Mouse (Mus musculus): ENCODE results near the gene Ift46.
"Not testable (repeated sequence)": the region's sequence is repeated elsewhere in the genome, so short reads cannot be mapped to it uniquely, and the experiment has no call there.

Ift46 gene

GRCm38 (mm10) chr9:44735886-44736285, 31.8 kb upstream of the Ift46 start:
- DNase-seq (ENCODE audit: extremely low spot score, low spot score): no peak

GRCm38 (mm10) chr9:44736301-44736700, 31.4 kb upstream of the Ift46 start:
- DNase-seq (ENCODE audit: extremely low spot score, low spot score): no peak

- no peak for DNase-seq (ENCODE audit: extremely low spot score, low spot score)
Measured at GRCm38 (mm10) chr9:44737240-44737949, 30.3 kb upstream of the Ift46 start.

- DNase-seq (ENCODE audit: extremely low spot score, low spot score): no peak
Measured at GRCm38 (mm10) chr9:44740663-44741192, 27.0 kb upstream of the Ift46 start.

- DNase-seq (ENCODE audit: extremely low spot score, low spot score): no peak
Measured at GRCm38 (mm10) chr9:44745371-44745770, 22.3 kb upstream of the Ift46 start.

GRCm38 (mm10) chr9:44746666-44747065, 21.0 kb upstream of the Ift46 start:
- DNase-seq (ENCODE audit: extremely low spot score, low spot score): no peak

- no peak for DNase-seq (ENCODE audit: extremely low spot score, low spot score)
Measured at GRCm38 (mm10) chr9:44747341-44747740, 20.4 kb upstream of the Ift46 start.

- DNase-seq (ENCODE audit: extremely low spot score, low spot score): no peak
Measured at GRCm38 (mm10) chr9:44748473-44748872, 19.2 kb upstream of the Ift46 start.

GRCm38 (mm10) chr9:44760873-44761272, 6.8 kb upstream of the Ift46 start:
- no peak for DNase-seq (ENCODE audit: extremely low spot score, low spot score)

- not testable (repeated sequence) for DNase-seq (ENCODE audit: extremely low spot score, low spot score)
Measured at GRCm38 (mm10) chr9:44768029-44768394, 304 bp downstream of the Ift46 start.

GRCm38 (mm10) chr9:44771376-44771775, 3.7 kb downstream of the Ift46 start:
- DNase-seq (ENCODE audit: extremely low spot score, low spot score): no peak

- DNase-seq (ENCODE audit: extremely low spot score, low spot score): no peak
Measured at GRCm38 (mm10) chr9:44772392-44772749, 4.7 kb downstream of the Ift46 start.

- peak; percentile 92 for DNase-seq (ENCODE audit: extremely low spot score, low spot score)
Measured at GRCm38 (mm10) chr9:44772750-44773651, 5.3 kb downstream of the Ift46 start.

- no peak for DNase-seq (ENCODE audit: extremely low spot score, low spot score)
Measured at GRCm38 (mm10) chr9:44792842-44793241, 25.1 kb downstream of the Ift46 start.

GRCm38 (mm10) chr9:44798298-44798697, 30.6 kb downstream of the Ift46 start:
- no peak for DNase-seq (ENCODE audit: extremely low spot score, low spot score)

- peak; percentile 87 for DNase-seq (ENCODE audit: extremely low spot score, low spot score)
Measured at GRCm38 (mm10) chr9:44799102-44799957, 31.6 kb downstream of the Ift46 start, which contains the start of gene Tmem25. Tmem25 (minus strand) TSS chr9:44799307.

GRCm38 (mm10) chr9:44799958-44800324, 32.2 kb downstream of the Ift46 start:
- no peak for DNase-seq (ENCODE audit: extremely low spot score, low spot score)

- DNase-seq (ENCODE audit: extremely low spot score, low spot score): no peak
Measured at GRCm38 (mm10) chr9:44801669-44802068, 34.0 kb downstream of the Ift46 start.

GRCm38 (mm10) chr9:44802808-44803450, 35.2 kb downstream of the Ift46 start, which contains the start of gene Ttc36:
Ttc36 (minus strand) TSS chr9:44803072.
- DNase-seq (ENCODE audit: extremely low spot score, low spot score): no peak

GRCm38 (mm10) chr9:44804678-44805077, 37.0 kb downstream of the Ift46 start:
- DNase-seq (ENCODE audit: extremely low spot score, low spot score): no peak

GRCm38 (mm10) chr9:44805536-44805935, 37.8 kb downstream of the Ift46 start:
- DNase-seq (ENCODE audit: extremely low spot score, low spot score): no peak

Data from neural tube, embryonic 10.5 days (tissue).